12 mouse cellular contexts compared by ENCODE assay signal in the genomic region with DNA sequence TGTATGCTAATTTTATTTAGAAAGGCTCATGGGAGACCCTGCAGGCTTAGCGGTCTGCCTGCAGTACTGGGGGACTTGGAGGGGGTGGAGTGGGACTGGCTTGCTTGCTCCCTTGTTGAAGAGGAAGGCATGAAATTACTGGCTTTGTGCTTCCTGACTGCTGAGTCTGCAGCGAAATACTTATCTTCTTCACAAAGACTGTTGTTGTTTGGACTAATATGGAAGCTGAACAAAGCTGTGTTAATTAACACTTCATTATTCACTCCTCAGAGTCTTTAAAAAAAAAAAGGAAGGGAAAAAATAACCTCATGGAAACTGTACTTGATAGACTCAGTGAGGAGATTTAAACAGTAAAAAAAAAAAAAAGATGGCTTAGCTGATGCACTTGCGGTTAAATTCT. TPM values are rescaled to one million over a fixed set of nuclear protein-coding genes. Genes with fewer than 3 reads are reported as not detected.
DNase-seq lines count a peak whose midpoint lies in the region; ATAC-seq and TF ChIP-seq lines count a peak whose summit lies in the region.
"Had no signal": no experiment of that assay in that cellular context is flagged by ENCODE, and none has a peak within 500 bp of the region (broad histone marks: within the 10 kb centered on the region; RNA-seq: fewer than 3 reads in every experiment).

No protein-coding gene starts in this region.

- H3K9me3 ChIP-seq in heart, embryonic 16.5 days (replicated peaks; ENCODE audit: control insufficient read depth, low read length), result no peaks in the 10 kb centered on the region
- no peaks in the 10 kb centered on the region for H3K9me3 ChIP-seq in heart, embryonic 11.5 days (replicated peaks; ENCODE audit: control insufficient read depth, low read length)
- H3K9me3 ChIP-seq: embryonic facial prominence, embryonic 15.5 days had no signal

- 56% methylated on average over 3 of the region's 3 CpGs for WGBS in heart, embryonic 16.5 days
- 42% methylated on average over 3 of the region's 3 CpGs for WGBS in heart, embryonic 11.5 days (ENCODE audit: insufficient replicate concordance)

- ATAC-seq in heart, embryonic 16.5 days (replicated peaks; ENCODE audit: extremely low read depth, insufficient read depth, low FRiP score), result no peak
- ATAC-seq in heart, embryonic 11.5 days (replicated peaks; ENCODE audit: insufficient number of reproducible peaks, low FRiP score, low TSS enrichment), result no peak
- peak; percentile 12 for ATAC-seq in inflammation-experienced regulatory T-cells, adult 6 months

- H3K4me1 ChIP-seq in heart, embryonic 16.5 days (ENCODE audit: control insufficient read depth, insufficient read depth, low read length), result peaks cover 12% of the 10 kb centered on the region
- peaks cover 7% of the 10 kb centered on the region; the same call in 1 of the 2 replicates for H3K4me1 ChIP-seq in heart, embryonic 11.5 days (ENCODE audit: control insufficient read depth, insufficient read depth, low read length)
- peaks cover 9% of the 10 kb centered on the region for H3K4me1 ChIP-seq in testis, adult 2 months (ENCODE audit: control insufficient read depth, insufficient read depth, low read length)

- no peak overlapping the region for H3K9ac ChIP-seq in heart, embryonic 16.5 days (ENCODE audit: low read length)
- H3K9ac ChIP-seq in heart, embryonic 11.5 days (ENCODE audit: low read depth, low read length), result no peak overlapping the region
- H3K9ac ChIP-seq: embryonic facial prominence, embryonic 15.5 days had no signal

- H3K4me2 ChIP-seq in heart, embryonic 16.5 days (ENCODE audit: low read depth, low read length), result peak overlapping the region; percentile 60
- no peak overlapping the region for H3K4me2 ChIP-seq in heart, embryonic 11.5 days

- H3K27ac ChIP-seq in heart, embryonic 16.5 days (ENCODE audit: low read length), result peak overlapping the region; percentile 67; the same call in 1 of the 2 replicates
- H3K27ac ChIP-seq in heart, embryonic 11.5 days (ENCODE audit: low read depth, low read length), result no peak overlapping the region
- H3K27ac ChIP-seq in testis, adult 2 months (ENCODE audit: control insufficient read depth, insufficient read depth, low read depth, low read length), result no peak overlapping the region
- H3K27ac ChIP-seq: embryonic facial prominence, embryonic 15.5 days had no signal

- no peak for TF ChIP-seq CTCF in testis, adult 2 months (IDR thresholded peaks at IDR 0.05; ENCODE audit: control insufficient read depth, insufficient read depth, insufficient replicate concordance, low read depth, low read length)

- H3K36me3 ChIP-seq in heart, embryonic 16.5 days (ENCODE audit: control insufficient read depth, insufficient read depth), result no peaks in the 10 kb centered on the region
- no peaks in the 10 kb centered on the region for H3K36me3 ChIP-seq in heart, embryonic 11.5 days (ENCODE audit: control insufficient read depth, insufficient read depth, low read length)
- no peaks in the 10 kb centered on the region; the same call in 1 of the 2 replicates for H3K36me3 ChIP-seq in testis, adult 2 months (ENCODE audit: control insufficient read depth, insufficient read depth, low read length)
- H3K36me3 ChIP-seq: embryonic facial prominence, embryonic 15.5 days had no signal

- peak overlapping the region; percentile 50 for H3K4me3 ChIP-seq in heart, embryonic 16.5 days (ENCODE audit: low read length)
- H3K4me3 ChIP-seq in heart, embryonic 11.5 days (ENCODE audit: low read depth, low read length), result no peak overlapping the region
- H3K4me3 ChIP-seq in testis, adult 2 months (ENCODE audit: control insufficient read depth, low read depth, low read length), result peak overlapping the region; percentile 94

- DNase-seq in testis, postnatal 14 days (ENCODE audit: low spot score), result no peak
- no peak for DNase-seq in B cell, adult 2 months
- DNase-seq in cerebellum, postnatal 14 days, result no peak
- no peak for DNase-seq in ovary, postnatal 36 days (ENCODE audit: low spot score)
- DNase-seq: adrenal gland, postnatal 25 days; lung, postnatal 14 days; thymus, adult 18-20 months had no signal

- TF ChIP-seq POLR2A in testis, adult 2 months (IDR thresholded peaks at IDR 0.05; ENCODE audit: control insufficient read depth, low read depth, low read length), result no peak

- H3K27me3 ChIP-seq in heart, embryonic 16.5 days (ENCODE audit: control insufficient read depth, insufficient read depth, low read length), result no peaks in the 10 kb centered on the region
- no peaks in the 10 kb centered on the region for H3K27me3 ChIP-seq in heart, embryonic 11.5 days (ENCODE audit: control insufficient read depth, insufficient read depth, low read length)
- no peaks in the 10 kb centered on the region for H3K27me3 ChIP-seq in testis, adult 2 months (ENCODE audit: control insufficient read depth, insufficient read depth, low read length)
- H3K27me3 ChIP-seq: embryonic facial prominence, embryonic 15.5 days had no signal

RNA-seq across cellular contexts. Expression of gene Cabcoco1, which starts 1.1 kb away (rescaled TPM):
- polyA plus RNA-seq in heart, embryonic 16.5 days (2015; fragmentation: Nextera tagmentation; extraction: Ambion mirVana), result 40.7 and 42.8 TPM in 2 replicates
- polyA plus RNA-seq in heart, embryonic 11.5 days (2014; fragmentation: Nextera tagmentation; extraction: Ambion mirVana), result 16.4 and 17.0 TPM in 2 replicates
- polyA plus RNA-seq in testis, adult 2 months (2012; rRNA removed), result 56.6 and 59.1 TPM in 2 replicates
- 1 to 10 TPM; 2.9 to 3.5 (median 3.2) TPM for polyA plus RNA-seq in inflammation-experienced regulatory T-cells, adult 6 months (2017; shearing (Covaris generic))
